Mouse (Mus musculus): ENCODE results near the gene Rapgef1.

GRCm38 (mm10) chr2:29701393-29701792 lies 81.9 kb downstream of the Rapgef1 start:
- no peak for TF ChIP-seq CTCF (IDR thresholded peaks at IDR 0.05)
- TF ChIP-seq EP300 (IDR thresholded peaks at IDR 0.05), result no peak

Measured in lung, postnatal 0 days (tissue).